Mouse (Mus musculus) G1E (cell line): ENCODE measurements around the gene Zfp787.

Experiments
- CTCF ChIP-seq: IDR thresholded peaks from 2 replicates; pipeline ENCODE4 v1.5.1; 2012; ENCODE audit warnings: low read depth, low read length, inconsistent platforms, mixed read lengths
- GATA1 ChIP-seq: IDR thresholded peaks from 2 replicates; pipeline ENCODE4 v1.6.1; 2012; ENCODE audit warnings: borderline replicate concordance, low read length, inconsistent platforms, mixed read lengths

DNA sequence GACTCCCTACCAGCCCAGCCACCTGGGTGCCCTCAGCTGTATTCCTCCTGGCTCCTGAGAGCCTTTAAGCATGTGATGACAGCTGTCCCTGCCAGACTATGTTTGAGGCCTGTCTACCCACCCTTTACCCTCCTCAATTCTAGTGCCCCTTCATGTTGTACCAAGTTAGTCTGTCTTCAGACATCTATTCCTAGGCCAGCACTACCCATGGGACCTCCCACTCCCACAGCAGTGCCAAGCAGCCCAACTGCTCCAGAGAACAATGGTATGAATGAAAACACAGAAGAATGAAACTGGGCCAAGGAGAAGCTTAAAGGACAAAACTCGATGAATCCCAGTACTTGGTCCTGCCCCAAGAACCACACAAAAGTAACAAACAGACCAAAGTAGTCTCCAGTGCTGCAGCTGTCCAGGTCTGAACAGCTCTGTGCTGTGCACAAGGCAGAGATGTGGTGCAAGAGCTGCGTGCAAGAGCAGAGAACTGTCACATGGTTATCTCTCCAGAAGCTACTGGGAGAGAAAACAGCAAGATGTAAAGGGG, 11.7 kb downstream of the Zfp787 start:
- TF ChIP-seq CTCF, result no peak
- TF ChIP-seq GATA1, result no peak
